14 mouse cellular contexts compared by ENCODE assay signal in the genomic region with DNA sequence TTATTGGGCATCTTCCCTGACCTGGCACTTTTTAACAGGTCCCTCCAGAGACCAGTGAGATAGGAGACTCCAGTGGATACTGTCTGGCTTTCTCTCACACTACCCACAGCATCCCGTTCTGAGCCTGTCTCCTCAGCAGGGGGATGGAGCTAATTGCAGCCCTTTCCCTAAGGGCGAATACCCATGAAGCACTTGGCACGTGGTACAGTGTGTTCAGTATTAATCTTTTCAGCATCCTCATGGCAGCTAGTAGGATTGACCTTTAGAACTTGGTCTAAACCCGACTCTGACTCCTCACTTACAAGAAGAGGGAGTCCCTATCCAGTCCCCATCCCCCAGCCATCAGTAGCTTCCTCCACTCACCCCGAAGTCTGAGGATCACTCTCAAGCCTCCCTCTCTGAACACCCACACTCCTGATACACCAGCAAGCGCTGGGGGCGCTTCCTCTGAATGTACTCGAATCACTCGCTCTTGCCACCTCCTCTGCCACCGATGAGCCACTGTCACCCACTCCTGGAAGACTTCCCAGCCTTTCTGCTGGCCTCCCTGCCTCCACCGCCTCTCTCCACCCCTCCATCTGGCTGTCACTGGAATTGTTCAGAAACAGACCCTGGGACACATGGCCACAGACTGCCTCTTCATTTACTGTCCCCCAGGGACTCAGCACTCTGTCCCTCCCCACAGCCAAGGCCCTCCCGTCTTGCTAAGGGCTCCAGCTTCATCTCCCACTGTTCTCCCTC. TPM values are rescaled to one million over a fixed set of nuclear protein-coding genes. Genes with fewer than 3 reads are reported as not detected.
DNase-seq lines count a peak whose midpoint lies in the region; ATAC-seq and TF ChIP-seq lines count a peak whose summit lies in the region.
"Had no signal": no experiment of that assay in that cellular context is flagged by ENCODE, and none has a peak within 500 bp of the region (broad histone marks: within the 10 kb centered on the region; RNA-seq: fewer than 3 reads in every experiment).

No protein-coding gene starts in this region.

- H3K4me2 ChIP-seq in hindbrain, embryonic 15.5 days: no peak overlapping the region
- no peak overlapping the region for H3K4me2 ChIP-seq in hindbrain, embryonic 11.5 days (replicated peaks; ENCODE audit: low read depth, low read length)
- H3K4me2 ChIP-seq in neural tube, embryonic 14.5 days (ENCODE audit: low read depth, low read length): no peak overlapping the region
- no peak overlapping the region for H3K4me2 ChIP-seq in forebrain, embryonic 16.5 days (ENCODE audit: low read length)
- H3K4me2 ChIP-seq: heart, embryonic 13.5 days; limb, embryonic 13.5 days had no signal

- H3K9ac ChIP-seq in hindbrain, embryonic 15.5 days: no peak overlapping the region
- no peak overlapping the region for H3K9ac ChIP-seq in hindbrain, embryonic 11.5 days (ENCODE audit: low read depth, low read length)
- no peak overlapping the region for H3K9ac ChIP-seq in neural tube, embryonic 14.5 days (replicated peaks; ENCODE audit: low read depth, low read length)
- no peak overlapping the region for H3K9ac ChIP-seq in forebrain, embryonic 16.5 days (replicated peaks; ENCODE audit: low read depth, low read length)
- H3K9ac ChIP-seq: heart, embryonic 13.5 days; limb, embryonic 13.5 days had no signal

- no peak for DNase-seq in hindbrain, embryonic 11.5 days (ENCODE audit: low spot score)
- DNase-seq in neural tube, embryonic 10.5 days (ENCODE audit: extremely low spot score, low spot score): no peak
- no peak for DNase-seq in embryo, embryonic 11 days
- DNase-seq: adrenal gland, postnatal 25 days; cerebellum, adult 9-11 months; kidney, adult 8-10 months had no signal

- no peak for TF ChIP-seq POLR2A in olfactory bulb, adult 2 months (IDR thresholded peaks at IDR 0.05; ENCODE audit: insufficient read depth, low read depth, low read length)

- H3K9me3 ChIP-seq in hindbrain, embryonic 15.5 days: no peaks in the 10 kb centered on the region
- no peaks in the 10 kb centered on the region for H3K9me3 ChIP-seq in hindbrain, embryonic 11.5 days (ENCODE audit: control insufficient read depth, low read length)
- no peaks in the 10 kb centered on the region for H3K9me3 ChIP-seq in neural tube, embryonic 14.5 days (ENCODE audit: control insufficient read depth, low read length)
- H3K9me3 ChIP-seq in forebrain, embryonic 16.5 days (ENCODE audit: control insufficient read depth, low read length): no peaks in the 10 kb centered on the region
- H3K9me3 ChIP-seq: heart, embryonic 13.5 days; limb, embryonic 13.5 days had no signal

- H3K27ac ChIP-seq in hindbrain, embryonic 15.5 days (replicated peaks): no peak overlapping the region
- H3K27ac ChIP-seq in hindbrain, embryonic 11.5 days (ENCODE audit: low read depth, low read length): no peak overlapping the region
- H3K27ac ChIP-seq in neural tube, embryonic 14.5 days (ENCODE audit: low read depth, low read length): peak overlapping the region; percentile 22; the same call in 1 of the 2 replicates
- H3K27ac ChIP-seq in forebrain, embryonic 16.5 days (ENCODE audit: low read length): 0 out of 2 replicates have a peak overlapping the region, but pooled peaks have one; percentile 10
- H3K27ac ChIP-seq in olfactory bulb, adult 2 months (ENCODE audit: insufficient read depth, low read depth, low read length): peak overlapping the region; percentile 80
- H3K27ac ChIP-seq: heart, embryonic 13.5 days; limb, embryonic 13.5 days; macrophage had no signal

- ATAC-seq in hindbrain, embryonic 15.5 days (ENCODE audit: low FRiP score, low read depth): 0 out of 2 replicates have a peak, but pooled peaks have one; percentile 11
- ATAC-seq in hindbrain, embryonic 11.5 days (ENCODE audit: low FRiP score): no peak
- peak; percentile 17; the same call in 1 of the 2 replicates for ATAC-seq in neural tube, embryonic 14.5 days (ENCODE audit: low read depth)
- ATAC-seq in forebrain, embryonic 16.5 days: no peak
- no peak for ATAC-seq in monocyte, adult 5-6 weeks (replicated peaks; ENCODE audit: insufficient number of reproducible peaks, low FRiP score, low TSS enrichment, poor library complexity, severe bottlenecking)

- H3K27me3 ChIP-seq in hindbrain, embryonic 15.5 days: no peaks in the 10 kb centered on the region
- H3K27me3 ChIP-seq in hindbrain, embryonic 11.5 days (ENCODE audit: control insufficient read depth, insufficient read depth, low read length): no peaks in the 10 kb centered on the region
- H3K27me3 ChIP-seq in neural tube, embryonic 14.5 days (ENCODE audit: control insufficient read depth, insufficient read depth, low read length): no peaks in the 10 kb centered on the region
- H3K27me3 ChIP-seq in forebrain, embryonic 16.5 days (replicated peaks; ENCODE audit: control insufficient read depth, insufficient read depth, low read length): no peaks in the 10 kb centered on the region
- H3K27me3 ChIP-seq: heart, embryonic 13.5 days; limb, embryonic 13.5 days had no signal

- H3K36me3 ChIP-seq in hindbrain, embryonic 15.5 days: no peaks in the 10 kb centered on the region
- H3K36me3 ChIP-seq in hindbrain, embryonic 11.5 days (ENCODE audit: control insufficient read depth, insufficient read depth, low read length): no peaks in the 10 kb centered on the region
- H3K36me3 ChIP-seq in neural tube, embryonic 14.5 days (ENCODE audit: control insufficient read depth, insufficient read depth, low read length): no peaks in the 10 kb centered on the region
- no peaks in the 10 kb centered on the region for H3K36me3 ChIP-seq in forebrain, embryonic 16.5 days (ENCODE audit: control insufficient read depth, insufficient read depth)
- H3K36me3 ChIP-seq: heart, embryonic 13.5 days; limb, embryonic 13.5 days had no signal

- peaks cover 6% of the 10 kb centered on the region; the same call in 1 of the 2 replicates for H3K4me1 ChIP-seq in hindbrain, embryonic 15.5 days (replicated peaks)
- no peaks in the 10 kb centered on the region for H3K4me1 ChIP-seq in hindbrain, embryonic 11.5 days (replicated peaks; ENCODE audit: control insufficient read depth, insufficient read depth, low read length)
- H3K4me1 ChIP-seq in neural tube, embryonic 14.5 days (ENCODE audit: control insufficient read depth, insufficient read depth, low read length): no peaks in the 10 kb centered on the region
- H3K4me1 ChIP-seq in forebrain, embryonic 16.5 days (replicated peaks; ENCODE audit: control insufficient read depth, insufficient read depth, low read length): peaks cover 8% of the 10 kb centered on the region; the same call in 1 of the 2 replicates
- H3K4me1 ChIP-seq in olfactory bulb, adult 2 months (ENCODE audit: control insufficient read depth, insufficient read depth, low read length): peaks cover 26% of the 10 kb centered on the region
- H3K4me1 ChIP-seq: limb, embryonic 13.5 days had no signal

- no peak for TF ChIP-seq CTCF in olfactory bulb, adult 2 months (IDR thresholded peaks at IDR 0.05; ENCODE audit: insufficient read depth, low read depth, low read length)

- H3K4me3 ChIP-seq in hindbrain, embryonic 15.5 days: no peak overlapping the region
- no peak overlapping the region for H3K4me3 ChIP-seq in hindbrain, embryonic 11.5 days (ENCODE audit: low read depth, low read length)
- H3K4me3 ChIP-seq in neural tube, embryonic 14.5 days (ENCODE audit: low read depth, low read length): no peak overlapping the region
- no peak overlapping the region for H3K4me3 ChIP-seq in forebrain, embryonic 16.5 days (replicated peaks; ENCODE audit: low read length)
- no peak overlapping the region for H3K4me3 ChIP-seq in olfactory bulb, adult 2 months (ENCODE audit: insufficient read depth, low read depth, low read length)
- H3K4me3 ChIP-seq: heart, embryonic 13.5 days; limb, embryonic 13.5 days had no signal

- 51% methylated on average over 12 of the region's 12 CpGs for WGBS in hindbrain, embryonic 15.5 days
- WGBS in hindbrain, embryonic 11.5 days: 71% methylated on average over 12 of the region's 12 CpGs
- WGBS in neural tube, embryonic 14.5 days: 51% methylated on average over 12 of the region's 12 CpGs
- 51% methylated on average over 12 of the region's 12 CpGs for WGBS in forebrain, embryonic 16.5 days
- 24% methylated on average over 12 of the region's 12 CpGs for WGBS in olfactory bulb, adult 2 months

RNA-seq across cellular contexts. Expression of a gene that starts 8.3 kb away (rescaled TPM):
- 34.4 and 38.4 TPM in 2 replicates for polyA plus RNA-seq in hindbrain, embryonic 15.5 days (2015; fragmentation: Nextera tagmentation; extraction: Ambion mirVana)
- 13.0 and 14.4 TPM in 2 replicates for polyA plus RNA-seq in hindbrain, embryonic 11.5 days (2014; fragmentation: Nextera tagmentation; extraction: Ambion mirVana)
- polyA plus RNA-seq in neural tube, embryonic 14.5 days (2014; fragmentation: Nextera tagmentation; extraction: Ambion mirVana): 19.3 and 23.9 TPM in 2 replicates
- polyA plus RNA-seq in forebrain, embryonic 16.5 days (2015; fragmentation: Nextera tagmentation; extraction: Ambion mirVana): 32.2 and 36.6 TPM in 2 replicates
- polyA plus RNA-seq in olfactory bulb, adult 2 months (2012; ENCODE audit: insufficient read depth, insufficient read length, low replicate concordance, missing spikeins): not detected in 2 replicates
- 0.29 to 0.39 TPM (median 0.32 TPM) in 3 replicates for total RNA-seq in monocyte, adult 5-6 weeks (2017)

RNA-seq across cellular contexts. Expression of a gene that starts 42.6 kb away (rescaled TPM):
- polyA plus RNA-seq in hindbrain, embryonic 15.5 days (2015; fragmentation: Nextera tagmentation; extraction: Ambion mirVana): 102 and 114 TPM in 2 replicates
- polyA plus RNA-seq in hindbrain, embryonic 11.5 days (2014; fragmentation: Nextera tagmentation; extraction: Ambion mirVana): 36.2 and 37.2 TPM in 2 replicates
- polyA plus RNA-seq in neural tube, embryonic 14.5 days (2014; fragmentation: Nextera tagmentation; extraction: Ambion mirVana): 51.5 and 58.5 TPM in 2 replicates
- 97.5 and 105 TPM in 2 replicates for polyA plus RNA-seq in forebrain, embryonic 16.5 days (2015; fragmentation: Nextera tagmentation; extraction: Ambion mirVana)
- polyA plus RNA-seq in olfactory bulb, adult 2 months (2012; ENCODE audit: insufficient read depth, insufficient read length, low replicate concordance, missing spikeins): not detected in 2 replicates
- 10.4 to 20.2 TPM (median 14.3 TPM) in 3 replicates for total RNA-seq in monocyte, adult 5-6 weeks (2017)

Comparison
In these comparisons a context has a peak if more than half of its experiments do, and no peak if none do; other contexts are left out.
1. ATAC-seq: peak in hindbrain, embryonic 15.5 days (single experiment) and neural tube, embryonic 14.5 days (single experiment); none in hindbrain, embryonic 11.5 days (single experiment), forebrain, embryonic 16.5 days (single experiment) and monocyte, adult 5-6 weeks (single experiment).
2. H3K27ac ChIP-seq: peak in neural tube, embryonic 14.5 days (single experiment), forebrain, embryonic 16.5 days (single experiment) and olfactory bulb, adult 2 months (single experiment); none in hindbrain, embryonic 15.5 days (single experiment) and hindbrain, embryonic 11.5 days (single experiment).
3. RNA of a gene that starts 42.6 kb away (polyA plus RNA-seq): 102 to 114 TPM in hindbrain, embryonic 15.5 days, 97.5 to 105 TPM in forebrain, embryonic 16.5 days, 51.5 to 58.5 TPM in neural tube, embryonic 14.5 days and 36.2 to 37.2 TPM in hindbrain, embryonic 11.5 days; not detected in olfactory bulb, adult 2 months; every median in the first group is over 10 times any median in the second.